In the genomic region with DNA sequence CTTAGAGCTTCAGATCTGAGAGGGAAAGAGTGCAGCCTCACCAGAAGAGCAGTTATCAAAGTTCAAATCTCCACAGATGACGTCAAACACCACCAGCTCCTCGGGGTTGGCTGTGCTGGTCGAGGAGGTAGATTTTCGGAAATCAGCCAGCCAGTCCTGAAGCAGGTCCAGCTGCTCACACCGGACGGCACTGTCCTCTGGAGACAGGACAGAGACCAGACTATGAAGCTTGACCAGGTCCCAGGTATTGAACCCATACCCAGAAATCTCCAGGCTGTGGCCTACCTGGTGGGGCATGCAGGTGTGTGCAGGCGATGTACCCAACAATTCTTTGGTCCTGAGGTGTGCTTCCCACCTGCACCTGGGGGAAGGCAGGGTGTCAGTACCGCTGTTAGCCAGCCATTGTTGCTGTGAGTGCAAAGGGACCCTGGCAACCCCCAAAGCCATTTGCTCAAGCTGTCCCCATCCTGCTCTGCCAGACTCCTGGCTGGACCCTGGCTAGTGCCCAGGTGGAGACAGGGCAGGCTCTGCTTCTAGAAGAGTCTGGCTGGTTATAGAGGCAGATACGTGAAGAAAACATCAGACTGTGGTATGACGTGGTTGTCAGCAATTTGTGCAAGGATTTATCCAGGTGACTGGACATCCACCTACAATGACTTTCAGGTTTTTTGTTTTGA, we compare ENCODE assay signal across 23 mouse cellular contexts. TPM values are rescaled to one million over a fixed set of nuclear protein-coding genes. Genes with fewer than 3 reads are reported as not detected.
DNase-seq lines count a peak whose midpoint lies in the region; ATAC-seq and TF ChIP-seq lines count a peak whose summit lies in the region.
"Had no signal": no experiment of that assay in that cellular context is flagged by ENCODE, and none has a peak within 500 bp of the region (broad histone marks: within the 10 kb centered on the region; RNA-seq: fewer than 3 reads in every experiment).

No protein-coding gene starts in this region.

- no peaks in the 10 kb centered on the region for H3K27me3 ChIP-seq in midbrain, embryonic 11.5 days (ENCODE audit: control insufficient read depth, insufficient read depth, low read length)
- no peaks in the 10 kb centered on the region for H3K27me3 ChIP-seq in forebrain, postnatal 0 days (ENCODE audit: insufficient read depth, low read length)
- H3K27me3 ChIP-seq: embryonic facial prominence, embryonic 13.5 days; forebrain, embryonic 13.5 days; liver, embryonic 12.5 days; midbrain, embryonic 13.5 days; stomach, embryonic 15.5 days had no signal

- no peaks in the 10 kb centered on the region for H3K9me3 ChIP-seq in midbrain, embryonic 11.5 days (ENCODE audit: control insufficient read depth, low read length)
- H3K9me3 ChIP-seq in forebrain, postnatal 0 days (ENCODE audit: low read length), result no peaks in the 10 kb centered on the region
- H3K9me3 ChIP-seq: embryonic facial prominence, embryonic 13.5 days; forebrain, embryonic 13.5 days; hindbrain, embryonic 10.5 days; liver, embryonic 12.5 days; midbrain, embryonic 13.5 days; stomach, embryonic 15.5 days had no signal

- H3K27ac ChIP-seq in midbrain, embryonic 11.5 days (ENCODE audit: low read depth, low read length), result no peak overlapping the region
- H3K27ac ChIP-seq in forebrain, postnatal 0 days (ENCODE audit: low read depth, low read length), result no peak overlapping the region
- H3K27ac ChIP-seq: embryonic facial prominence, embryonic 13.5 days; forebrain, embryonic 13.5 days; hindbrain, embryonic 10.5 days; hindbrain, postnatal 0 days; liver, embryonic 12.5 days; midbrain, embryonic 13.5 days; stomach, embryonic 15.5 days had no signal

- no peak overlapping the region for H3K4me3 ChIP-seq in midbrain, embryonic 11.5 days (ENCODE audit: low read depth, low read length)
- H3K4me3 ChIP-seq in forebrain, postnatal 0 days (ENCODE audit: low read depth, low read length), result no peak overlapping the region
- H3K4me3 ChIP-seq: embryonic facial prominence, embryonic 13.5 days; erythroblast, embryonic 14.5 days; forebrain, embryonic 13.5 days; hindbrain, embryonic 10.5 days; liver, embryonic 12.5 days; midbrain, embryonic 13.5 days; stomach, embryonic 15.5 days had no signal

- H3K4me2 ChIP-seq in midbrain, embryonic 11.5 days, result no peak overlapping the region
- no peak overlapping the region for H3K4me2 ChIP-seq in forebrain, postnatal 0 days (ENCODE audit: low read depth)
- H3K4me2 ChIP-seq: embryonic facial prominence, embryonic 13.5 days; forebrain, embryonic 13.5 days; heart, embryonic 11.5 days; liver, embryonic 12.5 days; midbrain, embryonic 13.5 days; stomach, embryonic 15.5 days had no signal

- no peak for TF ChIP-seq CTCF in forebrain, postnatal 0 days (IDR thresholded peaks at IDR 0.05; ENCODE audit: low read depth)

- no peaks in the 10 kb centered on the region for H3K36me3 ChIP-seq in midbrain, embryonic 11.5 days (ENCODE audit: control insufficient read depth, insufficient read depth, low read length)
- peaks cover 53% of the 10 kb centered on the region for H3K36me3 ChIP-seq in forebrain, postnatal 0 days (ENCODE audit: insufficient read depth)
- H3K36me3 ChIP-seq: stomach, embryonic 15.5 days had no signal

- 91% methylated on average over 10 of the region's 10 CpGs for WGBS in midbrain, embryonic 11.5 days
- 95% methylated on average over 10 of the region's 10 CpGs for WGBS in forebrain, postnatal 0 days

- no peak overlapping the region for H3K9ac ChIP-seq in midbrain, embryonic 11.5 days (ENCODE audit: low read length)
- no peak overlapping the region for H3K9ac ChIP-seq in forebrain, postnatal 0 days
- H3K9ac ChIP-seq: embryonic facial prominence, embryonic 13.5 days; forebrain, embryonic 13.5 days; liver, embryonic 12.5 days; midbrain, embryonic 13.5 days; stomach, embryonic 15.5 days had no signal

- DNase-seq in testis, postnatal 10 days (ENCODE audit: low spot score), result peak; percentile 33
- no peak for DNase-seq in testis, postnatal 14 days (ENCODE audit: low spot score)
- DNase-seq in cerebellum, adult 11-12 months, result peak; percentile 81
- peak; percentile 92 to 95 for DNase-seq in cerebellum, postnatal 10 days
- no peak for DNase-seq in midbrain, embryonic 11.5 days (ENCODE audit: low spot score, missing footprints)
- DNase-seq in embryo, embryonic 9.5 days (ENCODE audit: extremely low spot score), result no peak
- DNase-seq in forebrain, postnatal 0 days, result no peak
- DNase-seq: adrenal gland, postnatal 10 days; B cell, adult 2 months; kidney, adult 11 months; kidney, postnatal 4 days; lung, adult 18-20 months; lung, postnatal 14 days; thymus, adult 2 months had no signal

- no peaks in the 10 kb centered on the region for H3K4me1 ChIP-seq in midbrain, embryonic 11.5 days (ENCODE audit: control insufficient read depth, insufficient read depth, low read length)
- no peaks in the 10 kb centered on the region for H3K4me1 ChIP-seq in forebrain, postnatal 0 days (ENCODE audit: insufficient read depth)

- ATAC-seq in midbrain, embryonic 11.5 days (ENCODE audit: low FRiP score), result no peak
- ATAC-seq in forebrain, postnatal 0 days, result no peak
- ATAC-seq: forebrain, embryonic 13.5 days; hindbrain, postnatal 0 days; liver, embryonic 12.5 days; midbrain, embryonic 13.5 days had no signal

RNA-seq across cellular contexts. Expression of a gene that starts 49.0 kb away (rescaled TPM):
- 59.5 and 61.7 TPM in 2 replicates for polyA plus RNA-seq in midbrain, embryonic 11.5 days (2014; fragmentation: Nextera tagmentation; extraction: Ambion mirVana)
- total RNA-seq in forebrain, postnatal 0 days (2014; rRNA removed), result 65.5 and 72.5 TPM in 2 replicates
- polyA plus RNA-seq in forebrain, postnatal 0 days (2015; fragmentation: Nextera tagmentation; extraction: Ambion mirVana), result 47.0 and 49.6 TPM in 2 replicates

RNA-seq across cellular contexts. Expression of a gene that starts 49.0 kb away (rescaled TPM):
- polyA plus RNA-seq in midbrain, embryonic 11.5 days (2014; fragmentation: Nextera tagmentation; extraction: Ambion mirVana), result 41.5 and 42.2 TPM in 2 replicates
- 59.3 and 73.1 TPM in 2 replicates for total RNA-seq in forebrain, postnatal 0 days (2014; rRNA removed)
- polyA plus RNA-seq in forebrain, postnatal 0 days (2015; fragmentation: Nextera tagmentation; extraction: Ambion mirVana), result 32.4 and 36.3 TPM in 2 replicates

Comparison
In these comparisons a context has a peak if more than half of its experiments do, and no peak if none do; other contexts are left out.
1. DNase-seq: peak in testis, postnatal 10 days (single experiment), cerebellum, adult 11-12 months (single experiment) and cerebellum, postnatal 10 days (2 of 2); none in testis, postnatal 14 days (single experiment), midbrain, embryonic 11.5 days (single experiment), embryo, embryonic 9.5 days (single experiment) and forebrain, postnatal 0 days (single experiment).